Mouse (Mus musculus): Measurements from ENCODE around the gene Bcor.

DNA sequence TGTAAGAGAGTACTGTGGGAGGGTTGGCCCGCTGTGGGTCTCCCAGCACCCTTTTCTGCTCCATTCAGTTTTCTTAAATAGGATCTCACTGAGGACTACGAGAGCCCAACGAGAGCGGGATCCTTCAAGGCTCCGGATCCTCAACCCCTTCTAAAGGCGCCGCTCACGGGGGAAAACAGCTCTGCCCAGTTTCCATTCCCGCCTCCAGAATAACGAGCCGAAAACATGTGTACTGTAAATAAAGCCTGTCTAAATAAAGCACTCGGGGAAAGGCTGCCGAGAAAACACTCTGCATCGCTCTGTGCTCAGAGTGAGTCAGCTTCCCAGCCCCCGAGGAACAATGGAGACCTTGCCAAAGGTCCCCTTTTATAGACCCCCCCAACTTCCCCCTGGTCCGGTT is 155.7 kb downstream of the Bcor start:
- no peak for TF ChIP-seq CTCF (IDR thresholded peaks at IDR 0.05; ENCODE audit: low read depth)
- TF ChIP-seq EP300 (IDR thresholded peaks at IDR 0.05; ENCODE audit: low read depth) = no peak

Measured in liver, postnatal 0 days (tissue).